Mouse (Mus musculus) kidney, postnatal 10 days (tissue): ENCODE data around the gene Fgf8.
A peak's percentile ranks its signal among the peaks of the same experiment; 100 is the strongest.

ENCODE experiments used
- DNase-seq: peaks from one replicate; pipeline ENCODE4 v3.0.0; 2021; ENCODE audit warnings: mixed read lengths

The Fgf8 gene

GRCm38 (mm10) chr19:45722188-45722587 is 20.5 kb downstream of the Fgf8 start:
- DNase-seq: no peak

DNA sequence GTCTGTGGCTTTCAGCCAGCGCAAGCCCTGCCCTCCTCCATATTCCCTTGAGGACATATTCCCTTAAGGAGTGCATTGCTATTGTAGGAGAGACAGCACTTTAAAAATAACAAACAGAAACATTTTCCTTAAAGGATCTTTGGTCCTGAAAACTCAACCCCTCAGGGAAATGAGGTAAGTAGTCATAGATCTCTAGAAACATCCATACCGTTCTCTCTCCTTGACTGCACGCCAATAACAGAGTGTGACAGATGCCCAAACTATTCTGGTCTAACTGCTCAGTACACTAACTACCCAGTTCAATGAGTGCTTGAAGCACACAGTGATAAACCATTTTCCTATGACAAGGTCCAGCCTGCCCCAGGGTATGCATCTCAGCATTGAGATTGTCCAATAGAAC is 24.4 kb downstream of the Fgf8 start:
- no peak for DNase-seq

GRCm38 (mm10) chr19:45717493-45718220 is 25.1 kb downstream of the Fgf8 start:
- peak; percentile 65 for DNase-seq

GRCm38 (mm10) chr19:45708704-45709103 is 34.0 kb downstream of the Fgf8 start:
- no peak for DNase-seq

DNA sequence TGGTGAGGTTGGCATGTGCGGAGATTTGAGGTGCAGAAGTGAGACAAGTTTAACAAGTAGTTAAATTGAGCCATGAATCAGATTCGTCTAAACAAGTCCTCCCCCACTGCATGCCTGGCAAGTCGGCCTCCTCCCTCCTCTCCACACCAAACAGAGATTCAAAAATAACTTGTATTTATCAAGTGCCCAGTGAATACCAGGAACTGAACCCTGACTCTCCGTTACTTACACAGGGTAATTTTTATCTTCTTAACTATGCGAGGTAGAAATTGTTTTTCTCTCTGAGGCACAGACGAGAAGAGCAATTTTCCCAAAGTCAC is 46.5 kb downstream of the Fgf8 start:
- no peak for DNase-seq

DNA sequence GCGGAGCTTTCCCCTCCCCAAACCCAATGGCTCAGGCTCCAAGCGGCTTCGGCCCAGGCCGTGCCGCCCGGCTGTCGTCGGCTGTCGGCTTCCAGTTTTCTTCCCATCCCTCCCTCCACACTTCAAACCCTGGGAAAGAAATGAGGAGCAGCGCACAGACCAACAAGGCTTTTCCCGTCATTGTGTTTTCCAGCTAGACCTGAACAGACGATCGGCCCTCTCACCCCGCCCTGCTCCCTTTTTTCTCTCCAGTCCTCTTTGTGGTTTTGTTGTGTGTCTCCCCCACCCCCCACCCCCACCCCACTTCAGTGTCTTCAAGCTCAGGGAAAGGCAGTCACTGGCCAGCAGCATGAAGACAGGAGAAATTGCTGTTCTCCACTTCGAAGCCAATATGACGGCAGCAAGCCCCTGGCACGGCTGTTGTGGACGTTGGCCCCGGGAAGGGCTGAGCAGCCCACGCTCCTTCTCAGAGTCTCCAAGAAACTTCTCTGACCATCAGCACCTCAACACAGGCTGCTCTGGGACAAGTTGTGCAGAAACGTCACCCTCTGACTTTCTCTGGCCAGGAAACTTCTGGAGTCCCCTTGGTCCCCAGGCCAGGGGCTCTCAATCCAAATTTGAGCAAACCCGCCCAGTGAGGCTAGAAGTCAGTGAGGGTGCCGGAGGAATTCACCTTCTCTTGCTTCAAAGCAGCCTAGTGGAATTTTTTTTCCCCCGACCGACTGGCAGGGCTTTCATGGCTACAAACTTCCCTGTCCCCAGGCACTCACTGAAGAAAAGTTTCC is 47.0 kb downstream of the Fgf8 start:
- DNase-seq: peak; percentile 20

- no peak for DNase-seq
Measured at GRCm38 (mm10) chr19:45694056-45694455, 48.7 kb downstream of the Fgf8 start.

GRCm38 (mm10) chr19:45692211-45692610 is 50.5 kb downstream of the Fgf8 start:
- no peak for DNase-seq

- peak; percentile 17 for DNase-seq
Measured at GRCm38 (mm10) chr19:45691001-45691535, 51.6 kb downstream of the Fgf8 start.

- DNase-seq: no peak
Measured at GRCm38 (mm10) chr19:45687001-45687400, 55.7 kb downstream of the Fgf8 start.
